Mouse (Mus musculus) liver, embryonic 14.5 days (tissue): ENCODE data around the gene Plcb1.

Experiments used
- CTCF ChIP-seq: IDR thresholded peaks from 2 replicates; pipeline ENCODE4 v1.5.1; 2016; ENCODE audit warnings: antibody characterized with exemption, low read depth, control low read depth
- EP300 ChIP-seq: IDR thresholded peaks from 2 replicates; pipeline ENCODE4 v1.6.1; 2016; ENCODE audit warnings: antibody characterized with exemption, low read depth

GRCm38 (mm10) chr2:134816383-134816782, 30.5 kb downstream of the Plcb1 start:
- TF ChIP-seq CTCF (no peak), EP300 (no peak)
